Mouse (Mus musculus) cortical plate, adult 2 months (tissue): ENCODE measurements around the gene Nrip2.

Experiments used
- CTCF ChIP-seq: fragments of 200-500 bp; IDR thresholded peaks from 2 replicates; pipeline ENCODE4 v1.5.1; 2011; ENCODE audit warnings: mild to moderate bottlenecking, control low read depth, low read length; ENCODE audit not compliant: insufficient read depth; ENCODE audit errors: extremely low read depth
- POLR2A ChIP-seq: fragments of 200-500 bp; IDR thresholded peaks from 2 replicates; pipeline ENCODE4 v1.6.1; 2011; ENCODE audit warnings: mild to moderate bottlenecking, low read length, control low read depth; ENCODE audit not compliant: insufficient read depth; ENCODE audit errors: extremely low read depth

DNA sequence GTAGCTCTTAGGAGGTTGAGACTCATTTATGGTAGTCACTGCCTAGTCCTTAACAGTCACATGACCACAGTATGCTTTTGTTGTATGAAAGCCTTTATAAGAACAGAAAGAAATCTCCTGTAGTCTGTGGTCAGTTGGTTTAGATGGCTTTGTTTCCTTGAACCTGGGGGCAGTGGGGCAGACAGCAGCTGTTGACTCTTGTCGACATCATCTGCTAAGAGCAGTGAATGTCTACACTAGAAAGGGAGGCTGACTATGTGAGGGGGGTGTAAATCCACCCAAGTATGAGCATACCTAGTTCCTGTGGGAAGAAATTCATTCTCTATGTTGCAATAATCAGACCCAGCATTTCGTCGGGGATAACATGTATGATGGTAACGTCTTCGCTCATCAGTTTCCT lies 48.0 kb downstream of the Nrip2 start:
- TF ChIP-seq POLR2A (no peak), CTCF (no peak)
